Mouse (Mus musculus): ENCODE measurements around the gene Spock1.

DNA sequence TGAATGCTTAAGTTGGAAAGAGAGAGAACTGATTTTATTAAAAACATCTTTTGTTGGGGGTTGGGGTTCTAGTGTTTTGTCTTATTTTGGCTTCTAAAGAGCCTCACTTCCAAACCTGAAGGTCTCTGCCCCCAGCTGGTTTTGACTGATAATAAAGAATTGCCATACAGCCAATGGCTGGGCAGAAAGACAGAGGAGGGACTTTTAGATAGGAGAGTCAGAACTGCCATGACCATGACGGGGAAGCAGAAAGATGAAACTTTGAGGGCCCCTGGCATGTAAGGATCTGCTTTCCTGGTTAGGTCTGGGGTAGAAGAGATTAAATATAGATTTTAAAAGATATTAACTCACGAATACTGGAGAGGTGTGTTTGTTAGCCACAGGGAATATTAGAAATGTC, 96.9 kb downstream of the Spock1 start:
- TF ChIP-seq CTCF (IDR thresholded peaks at IDR 0.05; ENCODE audit: extremely low read depth, insufficient read length, insufficient replicate concordance, low read depth, low read length) (no peak), POLR2A (IDR thresholded peaks at IDR 0.05; ENCODE audit: low read depth, low read length) (no peak)

All from small intestine, adult 2 months (tissue).